ENCODE assay signal across 9 mouse cellular contexts in the genomic region with DNA sequence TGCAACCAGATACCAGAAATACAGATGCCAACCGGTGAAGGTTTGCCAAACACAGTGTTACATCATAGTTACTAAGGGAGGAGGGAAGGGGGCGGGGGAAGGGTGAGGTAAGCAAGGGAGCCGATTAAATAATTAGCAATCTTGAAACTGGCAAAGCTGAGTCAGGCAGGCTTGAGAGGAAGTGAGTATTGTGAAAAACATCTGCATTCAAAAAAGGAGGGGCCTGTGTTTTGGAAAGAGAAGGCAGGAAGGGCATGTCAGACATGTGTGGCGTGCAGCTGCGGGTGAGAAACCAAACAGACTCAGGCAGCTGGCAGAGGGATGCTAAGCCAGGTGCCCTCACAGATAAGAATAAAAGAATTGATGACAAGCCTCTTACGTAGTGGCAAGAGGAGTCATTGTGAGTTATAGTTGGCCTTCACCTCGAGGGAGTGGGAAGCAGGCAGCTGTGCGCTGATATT. TPM values are rescaled to one million over a fixed set of nuclear protein-coding genes. Genes with fewer than 3 reads are reported as not detected.
DNase-seq lines count a peak whose midpoint lies in the region; ATAC-seq and TF ChIP-seq lines count a peak whose summit lies in the region.
"Had no signal": no experiment of that assay in that cellular context is flagged by ENCODE, and none has a peak within 500 bp of the region (broad histone marks: within the 10 kb centered on the region; RNA-seq: fewer than 3 reads in every experiment).

No protein-coding gene starts in this region.

- intact Hi-C loops in left cerebral cortex, postnatal 14 days (cut with DNase I): no loop called here

- H3K27me3 ChIP-seq in C2C12 (ENCODE audit: control insufficient read depth, insufficient read depth, insufficient read length) (no peaks in the 10 kb centered on the region), myocyte (ENCODE audit: control insufficient read depth, insufficient read depth, insufficient read length) (no peaks in the 10 kb centered on the region)
- no peaks in the 10 kb centered on the region for H3K27me3 ChIP-seq in intestine, postnatal 0 days (replicated peaks; ENCODE audit: control insufficient read depth, insufficient read depth, low read length)
- H3K27me3 ChIP-seq: embryonic facial prominence, embryonic 12.5 days had no signal

- H3ac ChIP-seq in C2C12 (ENCODE audit: control insufficient read depth, insufficient read length, low read depth) (no peak overlapping the region), myocyte (ENCODE audit: control insufficient read depth, insufficient read length) (no peak overlapping the region)

- ATAC-seq in intestine, postnatal 0 days: no peak

- H3K79me3 ChIP-seq in C2C12 (ENCODE audit: low read depth): no peaks in the 10 kb centered on the region

- H3K9me3 ChIP-seq in intestine, postnatal 0 days (ENCODE audit: control insufficient read depth): no peaks in the 10 kb centered on the region
- H3K9me3 ChIP-seq: embryonic facial prominence, embryonic 12.5 days had no signal

- H3K9ac ChIP-seq in intestine, postnatal 0 days (ENCODE audit: low read depth, low read length): no peak overlapping the region
- H3K9ac ChIP-seq: embryonic facial prominence, embryonic 12.5 days had no signal

- peak; percentile 90 for DNase-seq in T-cell, adult 2 months (ENCODE audit: low spot score)
- DNase-seq in heart, postnatal 4 days: peak; percentile 25
- no peak for DNase-seq in left cerebral cortex, postnatal 14 days (ENCODE audit: low spot score in 2 of 2)
- DNase-seq in layer of hippocampus, adult 8-10 months (ENCODE audit: low spot score in 2 of 2): no peak
- DNase-seq in c-Kit-positive CD71-positive TER-119-positive erythroid progenitor cells, embryonic 14.5 days (ENCODE audit: low spot score): no peak

- no peaks in the 10 kb centered on the region for H3K4me1 ChIP-seq in intestine, postnatal 0 days (replicated peaks; ENCODE audit: control insufficient read depth, insufficient read depth, low read length)

- peak overlapping the region; percentile 71 for H3K4me2 ChIP-seq in myocyte (ENCODE audit: low read depth)
- H3K4me2 ChIP-seq in intestine, postnatal 0 days (replicated peaks; ENCODE audit: low read depth): no peak overlapping the region
- H3K4me2 ChIP-seq: embryonic facial prominence, embryonic 12.5 days had no signal

- H3K36me3 ChIP-seq in C2C12 (ENCODE audit: control insufficient read depth, insufficient read depth): no peaks in the 10 kb centered on the region
- no peaks in the 10 kb centered on the region for H3K36me3 ChIP-seq in myocyte (ENCODE audit: control insufficient read depth, insufficient read depth)
- peaks cover 10% of the 10 kb centered on the region; the same call in 1 of the 2 replicates for H3K36me3 ChIP-seq in intestine, postnatal 0 days (ENCODE audit: control insufficient read depth, insufficient read depth)
- H3K36me3 ChIP-seq: embryonic facial prominence, embryonic 12.5 days had no signal

- H3K4me3 ChIP-seq in C2C12 (ENCODE audit: insufficient read depth, poor library complexity, severe bottlenecking) (no peak overlapping the region), myocyte (no peak overlapping the region)
- no peak overlapping the region for H3K4me3 ChIP-seq in intestine, postnatal 0 days (ENCODE audit: low read depth, low read length)
- H3K4me3 ChIP-seq: embryonic facial prominence, embryonic 12.5 days had no signal

- no peak for TF ChIP-seq POLR2A in myocyte (IDR thresholded peaks at IDR 0.05; ENCODE audit: insufficient read length, low read depth)

- H3K79me2 ChIP-seq in C2C12 (ENCODE audit: control insufficient read depth, insufficient read depth) (no peaks in the 10 kb centered on the region), myocyte (ENCODE audit: control insufficient read depth, insufficient read depth) (no peaks in the 10 kb centered on the region)

- H3K27ac ChIP-seq in intestine, postnatal 0 days (ENCODE audit: low read depth, low read length): no peak overlapping the region
- H3K27ac ChIP-seq: embryonic facial prominence, embryonic 12.5 days had no signal

- TF ChIP-seq CTCF in C2C12 (IDR thresholded peaks at IDR 0.05; ENCODE audit: control insufficient read depth, insufficient read depth, insufficient read length): no peak
- no peak for TF ChIP-seq CTCF in intestine, postnatal 0 days (IDR thresholded peaks at IDR 0.05; ENCODE audit: low read depth)

- 50% methylated on average over 8 of the region's 8 CpGs for WGBS in intestine, postnatal 0 days

TF ChIP-seq in C2C12, 6 proteins besides CTCF, POLR2A, EP300 and RAD21:
- TF ChIP-seq MYOD1 (IDR thresholded peaks at IDR 0.05; ENCODE audit: control insufficient read depth, insufficient read length, low read depth) (peak; percentile 89), CEBPB (IDR thresholded peaks at IDR 0.05; ENCODE audit: low read depth) (peak; percentile 77), MYOG (IDR thresholded peaks at IDR 0.05; ENCODE audit: control insufficient read depth, extremely low read depth, insufficient read length) (no peak), MAX (IDR thresholded peaks at IDR 0.05) (peak; percentile 74), FOSL1 (IDR thresholded peaks at IDR 0.05; ENCODE audit: insufficient read depth, low read length, poor library complexity, severe bottlenecking) (no peak)

TF ChIP-seq in myocyte, 11 proteins besides CTCF, POLR2A, EP300 and RAD21:
- peak; percentile 73 for TF ChIP-seq CEBPB (IDR thresholded peaks at IDR 0.05; ENCODE audit: insufficient read depth, poor library complexity, severe bottlenecking)
- TF ChIP-seq POLR2AphosphoS2 (IDR thresholded peaks at IDR 0.05; ENCODE audit: insufficient read length, low read depth): no peak
- no peak for TF ChIP-seq E2F4 (IDR thresholded peaks at IDR 0.05; ENCODE audit: insufficient read depth)
- TF ChIP-seq USF1 (IDR thresholded peaks at IDR 0.05; ENCODE audit: low read depth): no peak
- TF ChIP-seq SRF (IDR thresholded peaks at IDR 0.05; ENCODE audit: control insufficient read depth, insufficient read length, low read depth): no peak
- peak; percentile 76 for TF ChIP-seq TCF12 (IDR thresholded peaks at IDR 0.05; ENCODE audit: insufficient read depth, poor library complexity, severe bottlenecking)
- TF ChIP-seq MYOG (IDR thresholded peaks at IDR 0.05; ENCODE audit: control insufficient read depth in 1 of 3, insufficient read depth in 1 of 3, insufficient read length in 2 of 3, low read depth in 2 of 3): peak; percentile 6 to 73 (median 38)
- peak in 2 of 3 experiments; percentile 78 to 84 for TF ChIP-seq MYOD1 (IDR thresholded peaks at IDR 0.05; ENCODE audit: control insufficient read depth in 1 of 3, insufficient read length in 2 of 3, low read depth in 2 of 3)
- TF ChIP-seq TCF3 (IDR thresholded peaks at IDR 0.05; ENCODE audit: insufficient read length, low read depth): peak; percentile 70

RNA-seq across cellular contexts. Expression of a gene that starts 2.4 kb away (rescaled TPM):
- polyA plus RNA-seq in C2C12 (2012; fragmentation: generic; extraction: Trizol) (11.9 TPM), myocyte (2012; fragmentation: generic; extraction: Trizol) (18.4 TPM)
- total RNA-seq in heart, postnatal 4 days (2021): 10 to 100 TPM; 13.1 to 13.9 TPM
- polyA plus RNA-seq in intestine, postnatal 0 days (2015; fragmentation: Nextera tagmentation; extraction: Ambion mirVana): 24.0 and 25.6 TPM in 2 replicates
- 10 to 100 TPM; 44.2 to 45.4 TPM for total RNA-seq in left cerebral cortex, postnatal 14 days (2021)
- 10 to 100 TPM; 42.8 to 53.5 (median 44.8) TPM for total RNA-seq in layer of hippocampus, adult 8-10 months (2022)

RNA-seq across cellular contexts. Expression of a gene that starts 10.7 kb away (rescaled TPM):
- polyA plus RNA-seq in C2C12 (2012; fragmentation: generic; extraction: Trizol): 0.07 TPM
- under 1 TPM; 0.20 to 0.50 TPM for total RNA-seq in heart, postnatal 4 days (2021)
- polyA plus RNA-seq in myocyte (2012; fragmentation: generic; extraction: Trizol): 0.06 TPM
- 1.1 and 1.3 TPM in 2 replicates for polyA plus RNA-seq in intestine, postnatal 0 days (2015; fragmentation: Nextera tagmentation; extraction: Ambion mirVana)
- under 1 TPM in 1 of 2 experiments, not detected in 1; 0.25 TPM for total RNA-seq in left cerebral cortex, postnatal 14 days (2021)
- 1 to 10 TPM in 2 of 4 experiments, not detected in 2; 5.4 to 8.2 TPM for total RNA-seq in layer of hippocampus, adult 8-10 months (2022)

RNA-seq across cellular contexts. Expression of a gene that starts 21.0 kb away (rescaled TPM):
- polyA plus RNA-seq in C2C12 (2012; fragmentation: generic; extraction: Trizol) (63.7 TPM), myocyte (2012; fragmentation: generic; extraction: Trizol) (76.3 TPM)
- total RNA-seq in heart, postnatal 4 days (2021): 10 to 100 TPM; 46.0 to 51.4 TPM
- 466 and 476 TPM in 2 replicates for polyA plus RNA-seq in intestine, postnatal 0 days (2015; fragmentation: Nextera tagmentation; extraction: Ambion mirVana)
- total RNA-seq in left cerebral cortex, postnatal 14 days (2021): 100 to 1,000 TPM in 1 of 2 experiments, 10 to 100 TPM in 1; 99.8 to 104 TPM
- total RNA-seq in layer of hippocampus, adult 8-10 months (2022): 100 to 1,000 TPM in 3 of 4 experiments, 10 to 100 TPM in 1; 86.6 to 148 (median 116) TPM

RNA-seq across cellular contexts. Expression of a gene that starts 21.1 kb away (rescaled TPM):
- polyA plus RNA-seq in C2C12 (2012; fragmentation: generic; extraction: Trizol) (38.6 TPM), myocyte (2012; fragmentation: generic; extraction: Trizol) (24.9 TPM)
- 10 to 100 TPM; 17.8 to 18.3 TPM for total RNA-seq in heart, postnatal 4 days (2021)
- polyA plus RNA-seq in intestine, postnatal 0 days (2015; fragmentation: Nextera tagmentation; extraction: Ambion mirVana): 14.4 and 14.9 TPM in 2 replicates
- 10 to 100 TPM; 13.4 to 13.9 TPM for total RNA-seq in left cerebral cortex, postnatal 14 days (2021)
- total RNA-seq in layer of hippocampus, adult 8-10 months (2022): 10 to 100 TPM; 11.8 to 14.0 (median 13.1) TPM

RNA-seq across cellular contexts. Expression of a gene that starts 33.8 kb away (rescaled TPM):
- polyA plus RNA-seq in C2C12 (2012; fragmentation: generic; extraction: Trizol) (0.05 TPM), myocyte (2012; fragmentation: generic; extraction: Trizol) (0.17 TPM)
- total RNA-seq in heart, postnatal 4 days (2021): 1 to 10 TPM; 1.2 to 2.2 TPM
- polyA plus RNA-seq in intestine, postnatal 0 days (2015; fragmentation: Nextera tagmentation; extraction: Ambion mirVana): 366 and 385 TPM in 2 replicates
- total RNA-seq in left cerebral cortex, postnatal 14 days (2021): under 1 TPM; 0.68 to 0.93 TPM
- 1 to 10 TPM; 1.4 to 3.0 (median 1.7) TPM for total RNA-seq in layer of hippocampus, adult 8-10 months (2022)

Comparison
In these comparisons a context has a peak if more than half of its experiments do, and no peak if none do; other contexts are left out.
1. DNase-seq: peak in T-cell, adult 2 months (single experiment) and heart, postnatal 4 days (single experiment); none in left cerebral cortex, postnatal 14 days (0 of 2), layer of hippocampus, adult 8-10 months (0 of 2) and c-Kit-positive CD71-positive TER-119-positive erythroid progenitor cells, embryonic 14.5 days (single experiment).